Mouse (Mus musculus): ENCODE measurements around the gene Cox6a2.

DNA sequence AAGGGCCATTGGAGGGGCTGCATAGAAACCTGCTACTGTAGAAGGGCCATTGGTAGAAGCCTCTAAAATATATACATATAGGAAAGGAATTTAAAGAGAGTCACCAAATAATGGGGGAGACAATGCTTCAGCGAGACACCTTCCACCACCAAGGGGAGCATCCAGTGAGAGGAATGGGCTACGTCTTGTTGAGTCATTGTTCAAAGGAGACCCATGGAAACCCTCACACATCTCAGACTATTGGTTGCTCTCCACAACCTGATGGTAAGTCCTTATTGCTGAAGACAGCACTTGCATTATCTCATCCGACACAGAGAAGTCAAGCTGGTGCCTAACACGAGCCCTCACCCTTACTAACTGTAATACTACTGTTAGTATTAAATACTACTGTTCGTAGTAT is 49.6 kb upstream of the Cox6a2 start:
- TF ChIP-seq EP300 (IDR thresholded peaks at IDR 0.05; ENCODE audit: low read depth) (no peak), CTCF (IDR thresholded peaks at IDR 0.05; ENCODE audit: low read depth) (no peak)
